9 mouse cellular contexts compared by ENCODE assay signal in genomic region chr19:40395321-40395695, GRCm38 (mm10).
DNase-seq lines count a peak whose midpoint lies in the region; ATAC-seq lines count a peak whose summit lies in the region.
"Had no signal": no experiment of that assay in that cellular context is flagged by ENCODE, and none has a peak within 500 bp of the region (broad histone marks: within the 10 kb centered on the region; RNA-seq: fewer than 3 reads in every experiment).

No protein-coding gene starts in this region.

- whole genome bisulfite sequencing in kidney, embryonic 16.5 days = 80% methylated on average over 12 of the region's 12 CpGs
- 77% methylated on average over 12 of the region's 12 CpGs for WGBS in embryonic facial prominence, embryonic 14.5 days
- 87% methylated on average over 12 of the region's 12 CpGs for WGBS in midbrain, embryonic 11.5 days

- DNase-seq in kidney, adult 8-10 months = no peak
- no peak for DNase-seq in embryonic facial prominence, embryonic 14.5 days (ENCODE audit: low spot score)
- peak; percentile 85 for DNase-seq in midbrain, embryonic 11.5 days (ENCODE audit: low spot score, missing footprints)
- DNase-seq in layer of hippocampus, adult 9-11 months = no peak
- DNase-seq in spleen, postnatal 4 days (ENCODE audit: low spot score in 2 of 2) = no peak
- DNase-seq: right cerebral cortex, postnatal 4 days had no signal

- peaks cover 12% of the 10 kb centered on the region for H3K4me1 ChIP-seq in kidney, embryonic 16.5 days (ENCODE audit: insufficient read depth, low read length)
- peaks cover 10% of the 10 kb centered on the region for H3K4me1 ChIP-seq in embryonic facial prominence, embryonic 14.5 days (ENCODE audit: control insufficient read depth, insufficient read depth, low read length)
- peaks cover 2% of the 10 kb centered on the region; the same call in 1 of the 2 replicates for H3K4me1 ChIP-seq in midbrain, embryonic 11.5 days (ENCODE audit: control insufficient read depth, insufficient read depth, low read length)

- H3K27ac ChIP-seq in kidney, embryonic 16.5 days (ENCODE audit: low read length) = peak overlapping the region; percentile 92
- peak overlapping the region; percentile 80 for H3K27ac ChIP-seq in embryonic facial prominence, embryonic 14.5 days (replicated peaks; ENCODE audit: low read depth, low read length)
- H3K27ac ChIP-seq in midbrain, embryonic 11.5 days (ENCODE audit: low read depth, low read length) = no peak overlapping the region
- H3K27ac ChIP-seq: midbrain, embryonic 12.5 days had no signal

- peak overlapping the region; percentile 42; the same call in 1 of the 2 replicates for H3K9ac ChIP-seq in kidney, embryonic 16.5 days (replicated peaks; ENCODE audit: low read length)
- no peak overlapping the region for H3K9ac ChIP-seq in embryonic facial prominence, embryonic 14.5 days (ENCODE audit: low read depth, low read length)
- no peak overlapping the region for H3K9ac ChIP-seq in midbrain, embryonic 11.5 days (ENCODE audit: low read length)
- H3K9ac ChIP-seq: midbrain, embryonic 12.5 days had no signal

- 0 out of 2 replicates have a peak, but pooled peaks have one; percentile 16 for ATAC-seq in kidney, embryonic 16.5 days (ENCODE audit: low FRiP score, low TSS enrichment)
- ATAC-seq in embryonic facial prominence, embryonic 14.5 days (ENCODE audit: low read depth) = 0 out of 2 replicates have a peak, but pooled peaks have one; percentile 8
- ATAC-seq in hematopoietic stem cell, adult 5-6 weeks (replicated peaks in 1 of 2; ENCODE audit: insufficient read depth in 1 of 2, low FRiP score in 2 of 2, low TSS enrichment in 1 of 2, low read depth in 1 of 2, poor library complexity in 2 of 2, severe bottlenecking in 2 of 2) = peak; percentile 19 to 53; a peak in 2 of 4 replicates
- no peak for ATAC-seq in midbrain, embryonic 11.5 days (ENCODE audit: low FRiP score)

- H3K4me3 ChIP-seq in kidney, embryonic 16.5 days (ENCODE audit: low read length) = no peak overlapping the region
- H3K4me3 ChIP-seq in embryonic facial prominence, embryonic 14.5 days (ENCODE audit: low read depth, low read length) = no peak overlapping the region
- H3K4me3 ChIP-seq in midbrain, embryonic 11.5 days (ENCODE audit: low read depth, low read length) = no peak overlapping the region
- H3K4me3 ChIP-seq: midbrain, embryonic 12.5 days had no signal

- no peaks in the 10 kb centered on the region for H3K27me3 ChIP-seq in kidney, embryonic 16.5 days (ENCODE audit: insufficient read depth, low read length)
- no peaks in the 10 kb centered on the region for H3K27me3 ChIP-seq in embryonic facial prominence, embryonic 14.5 days (replicated peaks; ENCODE audit: control insufficient read depth, insufficient read depth, low read length)
- H3K27me3 ChIP-seq in midbrain, embryonic 11.5 days (ENCODE audit: control insufficient read depth, insufficient read depth, low read length) = no peaks in the 10 kb centered on the region
- H3K27me3 ChIP-seq: midbrain, embryonic 12.5 days had no signal

- H3K4me2 ChIP-seq in kidney, embryonic 16.5 days (replicated peaks; ENCODE audit: low read depth, low read length) = no peak overlapping the region
- H3K4me2 ChIP-seq in embryonic facial prominence, embryonic 14.5 days (ENCODE audit: low read depth, low read length) = no peak overlapping the region
- no peak overlapping the region for H3K4me2 ChIP-seq in midbrain, embryonic 11.5 days
- H3K4me2 ChIP-seq: midbrain, embryonic 12.5 days had no signal

- H3K36me3 ChIP-seq in kidney, embryonic 16.5 days (ENCODE audit: insufficient read depth, low read length) = 0 out of 2 replicates have a peak, but pooled peaks cover 4% of the 10 kb centered on the region
- no peaks in the 10 kb centered on the region for H3K36me3 ChIP-seq in embryonic facial prominence, embryonic 14.5 days (ENCODE audit: control insufficient read depth, insufficient read depth, low read length)
- H3K36me3 ChIP-seq in midbrain, embryonic 11.5 days (ENCODE audit: control insufficient read depth, insufficient read depth, low read length) = no peaks in the 10 kb centered on the region
- H3K36me3 ChIP-seq: midbrain, embryonic 12.5 days had no signal

- no peaks in the 10 kb centered on the region for H3K9me3 ChIP-seq in kidney, embryonic 16.5 days (ENCODE audit: low read length)
- H3K9me3 ChIP-seq in embryonic facial prominence, embryonic 14.5 days (ENCODE audit: control insufficient read depth, low read length) = no peaks in the 10 kb centered on the region
- H3K9me3 ChIP-seq in midbrain, embryonic 11.5 days (ENCODE audit: control insufficient read depth, low read length) = no peaks in the 10 kb centered on the region
- H3K9me3 ChIP-seq: midbrain, embryonic 12.5 days had no signal
